Mouse (Mus musculus): Measurements from ENCODE around the gene Bivm. TPM values are rescaled to one million over a fixed set of nuclear protein-coding genes. Genes with fewer than 3 reads are reported as not detected.

Bivm gene
- polyA plus RNA-seq (2014; fragmentation: Nextera tagmentation; extraction: Ambion mirVana) = 34.2 and 36.2 TPM in 2 replicates

DNA sequence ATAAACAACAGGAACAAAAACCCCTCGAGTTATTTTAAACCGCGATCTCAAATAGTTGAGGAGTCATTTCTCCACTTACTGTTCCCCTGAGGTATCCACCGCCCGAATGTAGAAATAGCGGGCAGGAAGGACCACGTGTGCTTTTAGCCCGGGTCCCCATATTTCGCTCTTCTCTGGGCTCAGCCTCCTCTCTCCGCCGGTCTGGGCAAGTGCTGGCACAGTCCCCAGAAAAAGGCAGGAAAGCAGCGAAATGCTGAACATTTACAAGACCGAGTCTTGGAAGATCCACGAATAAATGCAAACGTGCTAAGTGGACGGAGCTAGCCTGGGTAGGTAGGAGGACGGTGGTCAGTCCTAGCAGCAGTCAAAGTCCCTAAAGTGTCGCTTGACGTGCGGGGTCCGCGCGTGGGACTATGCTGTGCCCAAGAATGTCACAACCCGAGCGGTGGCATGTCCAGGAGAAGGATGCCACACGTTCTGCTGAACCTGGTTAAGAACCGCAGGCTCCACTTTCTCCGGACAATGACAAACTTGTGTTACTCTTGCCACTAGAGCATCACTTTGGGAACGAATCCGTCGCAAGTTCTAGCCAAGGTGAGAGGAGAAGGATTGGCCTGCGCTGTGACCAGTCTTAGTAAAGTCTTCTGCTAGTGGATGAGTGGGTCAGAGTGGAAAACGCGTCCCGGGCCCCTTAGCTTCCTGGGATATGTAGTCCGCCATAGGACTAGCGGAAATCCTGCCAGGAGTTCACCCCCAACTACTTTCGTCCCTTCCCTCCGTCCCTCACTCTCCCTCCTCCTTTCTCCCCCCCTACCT is at the start of gene Bivm, which contains the start of gene Kdelc1:
Gene Bivm (plus strand): TSS at position 719 of the 816 bp plus-strand sequence.
Gene Kdelc1 (minus strand): TSS at position 570 of the 816 bp plus-strand sequence.
- peak within 1 kb of the TSS; percentile 83 for H3K9ac ChIP-seq (replicated peaks; ENCODE audit: low read length)
- peak within 1 kb of the TSS; percentile 91 for H3K27ac ChIP-seq (replicated peaks; ENCODE audit: low read depth, low read length)
- no peaks in the 10 kb centered on the region for H3K36me3 ChIP-seq (replicated peaks; ENCODE audit: control insufficient read depth, insufficient read depth, low read depth, low read length)
- ATAC-seq (replicated peaks; ENCODE audit: insufficient number of reproducible peaks, low FRiP score, low TSS enrichment, low read depth) (peak; percentile 97), DNase-seq (ENCODE audit: low spot score) (peak; percentile 95)
- peak within 1 kb of the TSS; percentile 78 for H3K4me2 ChIP-seq (ENCODE audit: low read depth, low read length)
- H3K4me3 ChIP-seq (ENCODE audit: low read depth, low read length) = peak within 1 kb of the TSS; percentile 72
- no peaks in the 10 kb centered on the region for H3K9me3 ChIP-seq (replicated peaks; ENCODE audit: control insufficient read depth, low read length)
- no peaks in the 10 kb centered on the region for H3K27me3 ChIP-seq (ENCODE audit: control insufficient read depth, insufficient read depth, low read length)
- H3K4me1 ChIP-seq (ENCODE audit: control insufficient read depth, insufficient read depth, low read length) = no peaks in the 10 kb centered on the region
- under 1% methylated on average over 39 of the region's 39 CpGs for WGBS

DNA sequence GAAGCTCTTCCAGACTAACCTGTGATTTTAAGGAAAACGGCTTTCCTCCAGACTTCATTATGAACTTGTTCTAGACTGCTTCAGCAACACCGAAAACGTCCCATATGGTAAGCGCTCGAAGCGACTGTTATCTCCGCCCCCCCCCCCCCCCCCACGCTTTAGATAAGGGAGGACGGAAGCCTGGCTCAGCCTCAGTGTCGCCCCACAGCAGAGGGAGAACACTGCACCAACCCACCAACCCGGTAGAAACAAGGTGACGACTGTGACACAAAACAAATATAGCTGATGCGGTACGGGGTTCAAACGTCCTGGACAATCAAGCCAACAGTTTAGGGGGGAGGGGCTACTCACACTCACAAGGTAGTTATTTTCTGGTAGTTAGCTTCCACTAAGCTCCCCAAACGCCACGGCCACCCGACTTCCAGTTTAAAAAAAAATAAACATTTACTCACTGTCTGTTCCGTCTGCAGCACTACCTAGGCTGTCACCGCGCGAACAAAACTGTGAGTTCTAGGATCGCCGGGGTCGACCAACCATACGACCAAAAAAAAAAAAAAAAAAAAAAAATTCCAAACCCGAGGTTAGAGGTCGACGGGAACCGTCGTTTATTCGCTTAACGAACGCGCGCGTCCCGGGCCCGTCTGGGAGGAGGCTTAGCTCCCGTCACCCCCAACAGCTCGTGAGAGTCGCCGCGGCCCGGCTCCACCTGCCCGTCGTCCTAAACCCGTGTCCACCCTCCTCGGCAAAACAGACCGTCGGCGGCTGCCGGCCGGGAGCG is 17.1 kb upstream of the Bivm start:
- Histone ChIP-seq H3K9ac (replicated peaks; ENCODE audit: low read length) (peak overlapping the region; percentile 77), H3K27ac (replicated peaks; ENCODE audit: low read depth, low read length) (peak overlapping the region; percentile 88), H3K27me3 (ENCODE audit: control insufficient read depth, insufficient read depth, low read length) (no peaks in the 10 kb centered on the region), H3K4me3 (ENCODE audit: low read depth, low read length) (peak overlapping the region; percentile 84), H3K9me3 (replicated peaks; ENCODE audit: control insufficient read depth, low read length) (no peaks in the 10 kb centered on the region), H3K4me2 (ENCODE audit: low read depth, low read length) (peak overlapping the region; percentile 58), H3K36me3 (replicated peaks; ENCODE audit: control insufficient read depth, insufficient read depth, low read depth, low read length) (no peaks in the 10 kb centered on the region), H3K4me1 (ENCODE audit: control insufficient read depth, insufficient read depth, low read length) (no peaks in the 10 kb centered on the region)
- ATAC-seq (replicated peaks; ENCODE audit: insufficient number of reproducible peaks, low FRiP score, low TSS enrichment, low read depth) = peak; percentile 83
- peak; percentile 59 for DNase-seq (ENCODE audit: low spot score)
- under 1% methylated on average over 55 of the region's 55 CpGs for WGBS

DNA sequence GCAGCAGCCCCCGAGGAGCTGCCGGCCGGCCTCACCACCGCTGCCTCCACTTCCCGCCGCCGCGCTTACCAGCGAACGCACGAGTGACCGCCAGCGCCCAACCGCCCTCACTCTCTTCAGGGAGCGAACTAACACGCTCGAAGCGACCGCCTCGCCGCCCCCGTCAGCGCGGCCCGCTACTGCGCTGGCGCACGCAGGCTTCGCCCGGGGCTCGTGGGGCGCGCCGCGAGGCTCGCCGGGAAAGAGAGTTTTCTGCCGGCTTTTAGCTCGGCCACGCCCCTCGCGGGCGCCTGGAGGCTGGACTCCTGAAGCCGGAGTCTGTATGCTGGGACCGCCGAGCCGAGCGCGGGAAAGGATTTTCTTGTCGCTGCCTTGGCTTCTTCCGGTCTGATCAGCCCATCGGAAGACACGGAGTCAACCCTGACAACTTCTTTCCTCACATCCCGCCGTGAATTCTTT is 16.5 kb upstream of the Bivm start, which contains the start of gene Tex30:
Gene Tex30 (minus strand): TSS at position 183 of the 459 bp plus-strand sequence.
- Histone ChIP-seq H3K4me1 (ENCODE audit: control insufficient read depth, insufficient read depth, low read length) (no peaks in the 10 kb centered on the region), H3K4me3 (ENCODE audit: low read depth, low read length) (peak within 1 kb of the TSS; percentile 84), H3K27ac (replicated peaks; ENCODE audit: low read depth, low read length) (peak within 1 kb of the TSS; percentile 88), H3K36me3 (replicated peaks; ENCODE audit: control insufficient read depth, insufficient read depth, low read depth, low read length) (no peaks in the 10 kb centered on the region), H3K9ac (replicated peaks; ENCODE audit: low read length) (peak within 1 kb of the TSS; percentile 77), H3K4me2 (ENCODE audit: low read depth, low read length) (peak within 1 kb of the TSS; percentile 58), H3K27me3 (ENCODE audit: control insufficient read depth, insufficient read depth, low read length) (no peaks in the 10 kb centered on the region), H3K9me3 (replicated peaks; ENCODE audit: control insufficient read depth, low read length) (no peaks in the 10 kb centered on the region)
- DNase-seq (ENCODE audit: low spot score) (peak; percentile 98), ATAC-seq (replicated peaks; ENCODE audit: insufficient number of reproducible peaks, low FRiP score, low TSS enrichment, low read depth) (peak; percentile 97)
- WGBS = under 1% methylated on average over 54 of the region's 55 CpGs

DNA sequence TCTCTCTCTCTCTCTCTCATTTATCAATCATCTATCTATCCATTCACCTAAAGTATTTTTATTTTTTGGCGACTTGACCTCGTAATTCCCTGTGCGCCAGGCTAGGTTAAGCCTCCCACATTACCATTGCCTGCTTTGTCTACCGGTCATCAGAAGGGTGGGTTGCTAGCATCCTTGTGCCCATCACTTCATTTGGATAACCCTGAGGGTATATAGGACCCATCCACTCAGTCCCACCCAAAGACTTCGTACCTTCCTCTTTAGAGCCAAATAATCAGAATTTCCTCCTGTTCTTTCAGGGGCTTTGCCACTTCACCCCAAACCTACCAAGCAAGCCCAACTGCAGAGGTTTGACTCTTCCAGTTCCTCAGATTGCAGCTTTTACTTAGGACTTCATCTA is 15.8 kb upstream of the Bivm start:
- Histone ChIP-seq H3K27me3 (ENCODE audit: control insufficient read depth, insufficient read depth, low read length) (no peaks in the 10 kb centered on the region), H3K9ac (replicated peaks; ENCODE audit: low read length) (peak overlapping the region; percentile 54), H3K9me3 (replicated peaks; ENCODE audit: control insufficient read depth, low read length) (no peaks in the 10 kb centered on the region), H3K27ac (replicated peaks; ENCODE audit: low read depth, low read length) (no peak overlapping the region), H3K4me2 (ENCODE audit: low read depth, low read length) (peak overlapping the region; percentile 58), H3K4me3 (ENCODE audit: low read depth, low read length) (peak overlapping the region; percentile 84), H3K4me1 (ENCODE audit: control insufficient read depth, insufficient read depth, low read length) (no peaks in the 10 kb centered on the region), H3K36me3 (replicated peaks; ENCODE audit: control insufficient read depth, insufficient read depth, low read depth, low read length) (peaks cover 3% of the 10 kb centered on the region; the same call in 1 of the 2 replicates)
- 13% methylated on average over 5 of the region's 5 CpGs for WGBS
- DNase-seq (ENCODE audit: low spot score) (peak; percentile 4), ATAC-seq (replicated peaks; ENCODE audit: insufficient number of reproducible peaks, low FRiP score, low TSS enrichment, low read depth) (no peak)

DNA sequence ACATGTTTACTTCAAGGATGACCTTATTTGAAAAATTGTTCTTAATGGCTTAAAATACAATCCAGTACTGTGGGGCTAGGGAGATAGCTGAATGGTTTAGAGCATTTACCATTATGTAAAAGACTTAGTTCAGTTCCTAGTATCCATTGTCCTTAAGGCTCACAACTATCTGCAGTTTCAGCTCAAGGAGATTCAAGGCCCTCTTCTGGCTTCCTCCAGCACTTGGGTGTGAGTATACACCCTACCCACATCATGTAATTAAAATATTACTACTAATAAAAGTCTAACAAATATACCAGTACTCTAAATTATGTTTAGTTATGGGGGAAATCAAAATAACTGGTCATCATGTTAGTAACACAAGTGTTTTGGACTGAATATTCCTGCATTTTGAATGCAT is 1.2 kb upstream of the Bivm start:
- H3K4me3 ChIP-seq (ENCODE audit: low read depth, low read length) = peak overlapping the region; percentile 72
- H3K4me1 ChIP-seq (ENCODE audit: control insufficient read depth, insufficient read depth, low read length) = no peaks in the 10 kb centered on the region
- no peaks in the 10 kb centered on the region for H3K27me3 ChIP-seq (ENCODE audit: control insufficient read depth, insufficient read depth, low read length)
- H3K27ac ChIP-seq (replicated peaks; ENCODE audit: low read depth, low read length) = no peak overlapping the region
- ATAC-seq (replicated peaks; ENCODE audit: insufficient number of reproducible peaks, low FRiP score, low TSS enrichment, low read depth) (no peak), DNase-seq (ENCODE audit: low spot score) (no peak)
- H3K9ac ChIP-seq (replicated peaks; ENCODE audit: low read length) = no peak overlapping the region
- no peaks in the 10 kb centered on the region for H3K36me3 ChIP-seq (replicated peaks; ENCODE audit: control insufficient read depth, insufficient read depth, low read depth, low read length)
- H3K9me3 ChIP-seq (replicated peaks; ENCODE audit: control insufficient read depth, low read length) = no peaks in the 10 kb centered on the region
- H3K4me2 ChIP-seq (ENCODE audit: low read depth, low read length) = peak overlapping the region; percentile 14; the same call in 1 of the 2 replicates

DNA sequence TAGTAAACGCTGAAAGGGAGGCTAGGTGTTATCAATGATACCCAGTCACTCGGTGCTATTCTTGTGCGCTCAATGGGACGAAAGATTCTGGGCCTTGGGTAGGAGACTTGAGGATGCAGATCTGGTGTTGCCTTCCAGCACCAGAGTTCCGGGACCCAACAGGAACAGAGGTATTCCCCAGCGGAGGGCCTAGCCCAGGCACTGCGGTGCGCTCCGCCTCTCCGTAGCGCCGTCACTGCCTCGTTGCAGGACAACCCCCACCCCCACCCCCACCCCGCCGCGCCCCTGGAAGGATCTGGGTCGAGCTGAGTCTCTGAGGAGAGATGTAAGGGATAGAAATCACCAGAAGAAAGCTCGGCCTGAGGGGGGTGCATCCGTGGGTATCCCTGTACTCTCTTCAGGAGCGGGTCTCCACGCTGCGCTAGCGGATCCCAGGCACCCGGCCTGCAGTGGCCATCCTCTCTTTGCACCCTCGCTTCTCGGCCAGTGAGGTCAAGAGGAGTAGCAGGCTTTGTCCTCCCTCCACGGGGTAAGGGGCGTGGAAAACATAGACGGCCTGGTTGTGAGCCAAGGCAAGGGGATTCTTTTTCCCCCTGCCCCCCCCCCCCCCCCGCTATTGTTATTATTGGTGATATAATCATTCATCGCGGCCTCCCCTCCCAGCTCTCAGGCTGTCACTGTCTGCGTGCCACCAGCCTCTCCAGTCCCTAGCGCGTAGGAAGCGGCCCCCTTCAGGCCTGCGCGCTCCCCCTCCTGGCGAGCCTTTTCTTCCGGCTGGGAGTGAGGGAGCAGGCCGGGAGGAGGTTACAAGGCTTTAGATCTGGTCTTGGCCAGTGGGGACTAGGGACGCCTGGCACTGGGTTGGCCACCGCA is 680 bp downstream of the Bivm start:
- H3K9ac ChIP-seq (replicated peaks; ENCODE audit: low read length) = peak overlapping the region; percentile 83
- H3K36me3 ChIP-seq (replicated peaks; ENCODE audit: control insufficient read depth, insufficient read depth, low read depth, low read length) = no peaks in the 10 kb centered on the region
- H3K4me1 ChIP-seq (ENCODE audit: control insufficient read depth, insufficient read depth, low read length) = no peaks in the 10 kb centered on the region
- H3K4me2 ChIP-seq (ENCODE audit: low read depth, low read length) = peak overlapping the region; percentile 78
- peak; percentile 83 for DNase-seq (ENCODE audit: low spot score)
- 0% methylated on average over 42 of the region's 43 CpGs for WGBS
- ATAC-seq (replicated peaks; ENCODE audit: insufficient number of reproducible peaks, low FRiP score, low TSS enrichment, low read depth) = peak; percentile 91
- peak overlapping the region; percentile 91 for H3K27ac ChIP-seq (replicated peaks; ENCODE audit: low read depth, low read length)
- H3K27me3 ChIP-seq (ENCODE audit: control insufficient read depth, insufficient read depth, low read length) = no peaks in the 10 kb centered on the region
- H3K4me3 ChIP-seq (ENCODE audit: low read depth, low read length) = peak overlapping the region; percentile 72
- H3K9me3 ChIP-seq (replicated peaks; ENCODE audit: control insufficient read depth, low read length) = no peaks in the 10 kb centered on the region

DNA sequence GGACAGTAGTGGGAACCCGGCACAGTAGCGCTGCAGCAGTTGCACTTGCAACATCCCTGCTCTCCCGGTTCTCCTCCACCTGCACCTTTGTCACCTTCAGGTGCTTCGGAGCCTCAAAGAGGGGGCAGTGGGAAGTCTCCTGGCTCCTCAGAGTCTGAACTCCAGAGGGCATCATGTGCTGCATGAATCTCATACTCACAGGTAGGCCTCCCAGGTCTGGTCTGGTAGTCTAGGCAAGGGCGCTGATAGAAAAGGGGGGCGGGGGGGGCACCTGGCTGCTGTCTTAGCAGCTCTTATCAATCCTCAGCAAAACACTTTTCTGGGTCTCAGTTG is 1.3 kb downstream of the Bivm start:
- H3K27me3 ChIP-seq (ENCODE audit: control insufficient read depth, insufficient read depth, low read length) = no peaks in the 10 kb centered on the region
- no peaks in the 10 kb centered on the region for H3K36me3 ChIP-seq (replicated peaks; ENCODE audit: control insufficient read depth, insufficient read depth, low read depth, low read length)
- peak overlapping the region; percentile 78 for H3K4me2 ChIP-seq (ENCODE audit: low read depth, low read length)
- no peaks in the 10 kb centered on the region for H3K4me1 ChIP-seq (ENCODE audit: control insufficient read depth, insufficient read depth, low read length)
- WGBS = under 1% methylated on average over 6 of the region's 6 CpGs
- no peaks in the 10 kb centered on the region for H3K9me3 ChIP-seq (replicated peaks; ENCODE audit: control insufficient read depth, low read length)
- peak; percentile 14 for ATAC-seq (replicated peaks; ENCODE audit: insufficient number of reproducible peaks, low FRiP score, low TSS enrichment, low read depth)
- H3K9ac ChIP-seq (replicated peaks; ENCODE audit: low read length) = peak overlapping the region; percentile 83
- H3K27ac ChIP-seq (replicated peaks; ENCODE audit: low read depth, low read length) = peak overlapping the region; percentile 91
- DNase-seq (ENCODE audit: low spot score) = no peak
- H3K4me3 ChIP-seq (ENCODE audit: low read depth, low read length) = peak overlapping the region; percentile 72
